Mouse (Mus musculus) thymus, postnatal 0 days (tissue): ENCODE data around the gene Psmc6. TPM values are rescaled to one million over a fixed set of nuclear protein-coding genes. Genes with fewer than 3 reads are reported as not detected.

Experiments used
- DNase-seq: peaks from one replicate; pipeline ENCODE4 v3.0.0-alpha.2; 2015; ENCODE audit warnings: low spot score
- polyA plus RNA-seq: library from polyadenylated mRNA; unstranded; fragments of >200 nt; fragmentation: Nextera tagmentation; extraction: Ambion mirVana; gene quantifications from 2 replicates; pipeline ENCODE4 v1.2.1, GENCODE M21; 2015

Gene Psmc6
- polyA plus RNA-seq, 1 experiment from 2014 or later, result 169 TPM

DNA sequence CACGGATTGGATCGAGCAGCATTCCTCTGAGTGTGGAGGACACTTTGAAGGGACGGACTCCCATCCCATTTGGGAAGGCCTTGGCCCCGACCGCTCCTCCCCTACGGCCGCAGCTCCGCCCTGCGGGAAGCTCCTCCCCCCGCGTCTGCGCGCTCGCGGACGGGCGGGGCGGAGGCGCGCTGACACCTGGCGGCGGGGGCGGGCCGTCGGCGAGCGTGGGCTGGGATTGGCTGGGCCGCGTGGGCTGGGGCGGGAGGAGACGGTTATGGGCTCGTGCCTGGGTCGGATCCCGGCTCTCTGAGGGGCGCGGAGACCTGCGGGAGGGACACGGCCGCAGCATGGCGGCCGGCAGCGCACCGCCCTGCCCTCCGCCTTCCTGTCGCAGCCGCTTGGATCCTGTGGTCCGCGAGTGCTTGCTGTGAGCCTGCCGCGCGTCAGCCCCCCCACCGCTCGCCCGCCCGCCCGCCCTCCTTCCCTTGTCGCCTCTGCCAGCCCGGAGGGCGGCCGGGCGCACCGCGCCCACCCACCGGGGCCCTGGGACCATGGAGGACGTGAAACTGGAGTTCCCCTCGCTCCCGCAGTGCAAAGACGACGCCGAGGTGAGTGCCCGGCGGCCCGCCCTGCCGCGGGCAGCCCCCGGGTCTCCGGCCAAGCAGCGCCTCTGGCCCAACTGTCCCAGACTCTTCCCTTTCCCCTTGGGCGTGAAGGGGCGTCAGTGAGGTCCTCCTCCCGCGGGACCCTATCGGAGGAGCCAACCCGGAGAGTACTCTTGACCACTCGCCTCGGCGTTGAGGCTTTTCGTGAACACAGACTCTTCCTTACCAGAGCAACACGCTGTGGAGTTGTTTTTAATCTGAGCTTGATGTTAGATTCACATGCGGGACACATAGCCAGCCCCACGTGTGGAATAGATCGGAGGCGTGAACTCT, 21.6 kb downstream of the Psmc6 start, which contains the start of gene Styx:
Gene Styx (plus strand): TSS at position 163 of the 929 bp plus-strand sequence.
- DNase-seq, result peak; percentile 93

GRCm38 (mm10) chr14:45364211-45365195, 34.9 kb downstream of the Psmc6 start:
- DNase-seq, result no peak

- DNase-seq, result no peak
These were observed 35.6 kb downstream of the Psmc6 start for GRCm38 (mm10) chr14:45365196-45365587.

GRCm38 (mm10) chr14:45378771-45379170, 49.2 kb downstream of the Psmc6 start:
- DNase-seq, result no peak

- DNase-seq, result no peak
These were observed 51.2 kb downstream of the Psmc6 start for GRCm38 (mm10) chr14:45380756-45381155.

GRCm38 (mm10) chr14:45382912-45383311, 53.3 kb downstream of the Psmc6 start:
- no peak for DNase-seq

DNA sequence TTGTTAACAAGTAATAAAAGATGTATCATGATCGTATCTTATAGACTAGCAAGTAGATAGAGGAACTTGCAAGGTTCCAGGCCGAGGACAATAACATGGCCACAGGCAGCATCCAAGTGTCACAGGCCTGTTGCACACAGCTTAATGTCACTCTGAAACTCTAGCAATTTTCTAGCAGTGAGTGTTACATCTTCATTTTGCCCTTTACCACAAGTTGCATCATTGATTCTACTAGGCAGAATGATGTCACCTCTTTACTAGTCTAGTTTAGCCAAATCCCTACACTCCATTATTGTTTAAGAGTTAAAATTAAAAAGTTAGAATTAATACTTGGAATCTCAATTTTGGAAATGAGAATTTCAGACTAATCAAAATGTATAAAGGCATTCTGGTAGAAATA, 56.0 kb downstream of the Psmc6 start:
- DNase-seq, result no peak

GRCm38 (mm10) chr14:45387480-45387879, 57.9 kb downstream of the Psmc6 start:
- DNase-seq, result peak; percentile 21

DNA sequence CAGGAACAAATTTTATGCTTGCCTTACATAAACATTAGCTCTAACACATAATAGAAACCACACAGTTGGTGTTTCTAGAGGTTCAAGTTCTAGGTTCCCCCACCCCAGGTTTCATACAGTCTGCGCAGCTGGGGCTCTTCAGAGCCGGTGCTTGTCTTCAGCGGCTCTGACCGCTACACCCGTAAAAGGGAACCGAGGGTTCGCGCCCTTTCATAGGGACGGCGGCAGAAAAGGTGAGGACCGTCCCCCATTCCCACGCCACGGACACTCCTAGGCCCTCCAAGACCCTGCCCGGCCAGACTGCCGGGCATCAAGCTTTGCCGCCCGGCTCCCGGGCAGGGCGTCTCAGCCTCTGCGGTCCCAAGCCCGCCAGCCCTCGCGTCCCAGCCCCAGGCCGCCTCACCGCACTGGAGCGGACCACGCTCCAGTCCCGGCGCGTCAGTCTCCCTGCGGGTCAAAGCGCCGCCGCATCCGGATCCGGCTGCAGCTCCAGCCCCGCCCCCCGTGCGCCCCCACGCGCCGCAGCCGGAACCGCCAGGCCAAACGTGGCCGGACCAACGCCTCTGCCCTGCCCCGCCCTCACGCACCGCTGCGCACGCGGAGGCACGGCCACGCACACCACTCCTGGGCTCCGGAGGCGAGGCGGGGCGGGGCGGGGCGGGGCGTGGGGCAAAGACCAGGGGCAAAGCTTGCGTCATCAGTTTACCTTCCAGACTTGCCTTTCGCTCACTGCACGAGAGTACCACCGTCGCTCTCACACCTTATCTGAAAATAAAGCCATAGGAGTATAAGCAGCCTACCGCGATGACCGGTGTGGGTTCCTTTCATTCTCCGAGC, 59.0 kb downstream of the Psmc6 start:
- peak; percentile 73 for DNase-seq

GRCm38 (mm10) chr14:45389194-45389593, 59.6 kb downstream of the Psmc6 start:
- DNase-seq, result no peak

Other genes with a start within 250 kb of the Psmc6 start
- gene Gpr137c, start 110.1 kb upstream of the Psmc6 start, polyA plus RNA-seq, result 0.72 and 0.90 TPM in 2 replicates
- 12.2 and 13.1 TPM in 2 replicates for gene Txndc16, start 109.5 kb upstream of the Psmc6 start, polyA plus RNA-seq
- 48.7 and 48.8 TPM in 2 replicates for gene Ero1l, start 11.0 kb upstream of the Psmc6 start, polyA plus RNA-seq
- 65.5 and 82.0 TPM in 2 replicates for gene Styx, start 21.3 kb downstream of the Psmc6 start, polyA plus RNA-seq
- gene Gnpnat1, start 75.1 kb downstream of the Psmc6 start, polyA plus RNA-seq, result 30.3 and 40.1 TPM in 2 replicates
- 24.0 and 27.0 TPM in 2 replicates for gene Fermt2, start 200.3 kb downstream of the Psmc6 start, polyA plus RNA-seq